Mouse (Mus musculus) 3134 (cell line): Measurements from ENCODE around the gene Dcaf8.

ENCODE experiments used
- DNase-seq: peaks from one replicate; pipeline ENCODE4 v3.0.0-alpha.2; 2011; ENCODE audit warnings: low spot score; ENCODE audit not compliant: insufficient read length; ENCODE audit errors: extremely low read depth

Dcaf8 gene

DNA sequence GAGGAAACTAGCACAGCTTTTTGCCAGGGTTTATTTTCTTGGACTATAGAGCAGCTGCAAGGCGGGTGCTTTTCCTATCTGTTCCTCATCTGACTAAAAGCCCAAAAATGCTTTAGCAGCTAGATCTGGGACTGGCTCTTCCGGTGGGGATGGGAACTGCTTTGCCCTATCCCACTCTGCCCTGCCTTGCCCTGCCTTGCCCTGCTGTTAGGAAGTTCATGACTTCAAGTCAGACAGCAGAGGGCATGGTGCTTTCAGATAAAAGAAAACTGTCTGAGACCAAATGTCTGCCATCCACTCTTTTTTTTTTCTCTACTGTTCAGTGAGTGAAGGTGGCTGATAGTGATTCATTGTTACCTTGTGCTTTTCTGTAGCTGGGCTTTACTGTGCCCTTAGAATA, 43.7 kb downstream of the Dcaf8 start:
- no peak for DNase-seq

DNA sequence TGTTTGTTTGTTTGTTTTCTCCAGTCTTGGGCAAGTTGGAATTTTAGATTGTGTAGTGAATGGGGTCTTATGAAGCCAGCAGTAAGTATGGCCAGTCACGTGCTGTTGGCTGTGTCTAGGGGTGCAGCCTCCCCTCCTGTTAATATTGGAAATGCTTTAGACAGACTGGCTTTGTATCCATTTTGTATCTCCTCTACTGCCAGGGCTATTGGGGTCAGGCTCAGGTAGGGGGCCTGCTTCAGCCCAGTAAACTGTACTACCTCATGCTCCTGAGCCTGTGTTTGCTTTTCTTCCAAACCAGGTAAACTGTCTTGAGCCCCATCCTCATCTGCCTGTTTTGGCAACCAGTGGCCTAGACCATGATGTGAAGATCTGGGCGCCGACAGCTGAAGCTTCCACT, 44.3 kb downstream of the Dcaf8 start:
- no peak for DNase-seq

DNA sequence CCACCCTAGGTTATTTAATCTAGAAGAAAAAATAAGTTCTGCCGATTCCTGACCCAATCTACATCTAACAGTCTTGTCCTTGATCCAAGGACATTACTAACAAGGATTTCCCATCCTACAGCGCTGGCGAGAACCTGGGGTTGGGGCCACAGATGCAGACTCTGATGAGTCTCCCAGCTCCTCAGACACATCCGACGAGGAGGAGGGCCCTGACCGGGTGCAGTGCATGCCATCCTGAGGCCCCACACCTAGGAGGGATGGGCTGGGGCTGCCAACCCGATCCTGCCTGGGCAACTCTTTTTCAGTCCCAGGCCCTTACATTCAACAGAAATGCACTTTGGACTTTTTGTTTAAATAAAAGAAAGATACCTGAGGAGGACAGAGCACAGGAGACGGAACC, 46.6 kb downstream of the Dcaf8 start:
- DNase-seq = no peak

DNA sequence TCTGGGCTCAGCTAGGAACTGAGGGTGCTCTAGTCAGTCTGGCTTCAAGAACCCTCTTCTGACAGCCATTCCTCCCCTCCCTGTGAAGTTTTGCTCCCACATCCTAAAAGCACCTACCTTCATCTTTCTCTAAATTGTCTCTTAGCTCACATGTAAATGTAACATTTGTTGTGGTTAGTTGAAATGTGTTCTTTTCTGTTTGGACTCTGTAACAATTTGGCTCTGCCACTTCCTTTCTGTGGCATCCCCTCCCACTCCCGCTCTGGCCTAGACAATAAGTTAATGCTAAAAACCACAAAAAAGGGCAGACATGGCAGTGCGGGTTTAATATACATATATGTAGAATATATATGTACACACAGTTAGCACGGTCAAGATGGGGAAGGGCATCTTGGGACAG, 49.3 kb downstream of the Dcaf8 start:
- no peak for DNase-seq

DNA sequence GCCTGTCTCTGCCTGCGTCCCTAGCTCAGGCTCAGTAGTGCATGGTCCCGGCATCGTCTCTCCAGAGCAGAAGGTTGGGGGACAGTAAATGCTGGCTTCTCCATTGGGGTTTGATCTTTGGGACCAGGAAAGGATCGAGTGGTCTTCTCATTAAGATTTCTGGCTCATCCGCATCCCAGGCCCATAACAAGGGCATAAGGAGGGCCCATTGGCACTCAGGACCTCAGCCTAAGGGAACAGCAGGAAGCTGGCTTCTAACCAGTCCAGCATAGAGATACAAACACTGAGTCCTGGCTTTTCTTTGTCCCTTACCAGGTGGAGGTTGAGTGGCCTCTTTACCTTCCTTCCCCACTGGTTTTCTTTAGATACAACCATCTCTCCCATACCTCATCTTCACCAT, 50.0 kb downstream of the Dcaf8 start:
- no peak for DNase-seq

DNA sequence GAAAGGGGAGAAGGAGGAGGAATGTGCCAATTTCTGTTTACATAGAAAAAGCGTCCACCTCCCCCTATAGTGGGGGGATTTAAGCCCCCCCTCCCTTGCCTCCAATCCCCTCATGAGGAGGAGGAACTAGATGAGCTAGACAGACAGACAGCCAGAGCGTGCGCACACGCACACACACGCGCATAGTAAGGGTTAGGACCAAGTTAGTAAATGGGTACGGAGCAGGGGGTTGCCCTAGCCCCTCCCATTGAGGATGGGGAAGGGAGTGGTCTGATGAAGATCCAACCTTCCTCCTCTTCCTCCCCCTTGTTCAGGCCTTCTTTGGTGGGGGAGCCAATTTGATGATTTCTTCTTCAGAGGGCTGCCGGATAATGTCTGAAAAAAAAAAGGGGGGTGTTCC, 50.4 kb downstream of the Dcaf8 start:
- no peak for DNase-seq

DNA sequence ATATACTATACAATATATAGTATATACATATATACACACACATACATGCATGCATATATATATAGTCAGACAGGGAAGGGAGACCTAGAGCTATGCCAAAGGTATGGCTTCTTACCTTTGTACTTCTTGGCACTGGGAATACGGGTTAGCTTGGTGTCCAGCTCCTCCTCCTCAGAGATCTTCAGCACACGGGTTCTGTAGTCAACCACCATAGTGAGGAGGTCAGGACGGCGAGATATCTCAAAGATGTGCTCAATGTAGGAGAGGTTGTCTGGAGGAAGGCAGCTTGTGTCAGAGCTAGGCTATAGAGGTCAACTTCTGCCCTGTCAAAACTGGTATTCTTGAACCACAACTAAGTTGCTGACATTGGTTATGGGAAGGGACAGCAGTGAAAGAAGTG, 51.1 kb downstream of the Dcaf8 start:
- no peak for DNase-seq

DNA sequence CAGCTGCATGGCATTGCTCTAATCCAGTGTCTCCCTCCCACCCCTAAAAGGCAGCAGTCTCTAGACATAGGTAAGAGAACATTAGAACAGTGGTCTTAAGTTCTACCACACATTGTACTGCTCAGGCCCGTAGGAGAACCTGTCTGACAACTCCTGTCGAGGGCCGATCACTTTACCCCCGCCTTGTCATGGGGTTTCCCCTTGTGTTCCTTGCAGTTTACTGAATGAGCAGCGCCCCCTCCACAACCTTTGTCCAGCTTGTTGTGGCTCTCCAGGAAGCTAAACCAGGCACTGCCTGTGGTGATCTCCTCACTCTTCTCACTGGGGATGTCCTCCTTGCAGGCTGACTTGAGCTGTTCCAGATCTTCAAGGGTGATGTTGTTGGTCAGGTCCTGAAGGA, 52.3 kb downstream of the Dcaf8 start:
- DNase-seq = no peak

DNA sequence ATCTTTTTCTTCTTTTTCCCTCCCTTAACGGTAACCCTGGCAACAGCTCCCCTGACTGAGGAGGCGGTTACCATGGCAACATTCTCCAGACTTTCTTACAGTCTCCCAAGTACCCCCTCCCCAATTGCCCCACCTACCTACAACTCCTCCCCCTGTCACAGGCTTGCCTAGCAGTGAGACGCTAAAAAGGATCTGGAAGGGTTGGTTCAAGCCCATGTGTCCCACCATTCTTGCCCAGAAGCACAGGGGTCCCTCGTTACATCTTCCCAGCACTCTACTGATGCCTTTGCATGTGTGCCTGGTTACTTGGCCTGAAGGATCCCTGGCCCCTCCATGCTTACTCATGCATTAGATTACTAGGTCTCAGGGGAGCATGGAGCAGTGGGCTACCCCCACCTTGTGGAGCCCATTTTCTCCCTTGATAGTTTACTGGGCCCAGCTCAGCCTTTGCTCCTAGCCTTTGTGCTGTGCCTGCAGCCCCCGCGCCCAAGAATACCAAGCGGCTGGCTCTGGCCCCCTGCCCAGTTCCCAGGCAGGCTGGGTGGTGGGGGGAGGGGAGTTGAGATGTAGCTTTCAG, 53.1 kb downstream of the Dcaf8 start:
- no peak for DNase-seq

DNA sequence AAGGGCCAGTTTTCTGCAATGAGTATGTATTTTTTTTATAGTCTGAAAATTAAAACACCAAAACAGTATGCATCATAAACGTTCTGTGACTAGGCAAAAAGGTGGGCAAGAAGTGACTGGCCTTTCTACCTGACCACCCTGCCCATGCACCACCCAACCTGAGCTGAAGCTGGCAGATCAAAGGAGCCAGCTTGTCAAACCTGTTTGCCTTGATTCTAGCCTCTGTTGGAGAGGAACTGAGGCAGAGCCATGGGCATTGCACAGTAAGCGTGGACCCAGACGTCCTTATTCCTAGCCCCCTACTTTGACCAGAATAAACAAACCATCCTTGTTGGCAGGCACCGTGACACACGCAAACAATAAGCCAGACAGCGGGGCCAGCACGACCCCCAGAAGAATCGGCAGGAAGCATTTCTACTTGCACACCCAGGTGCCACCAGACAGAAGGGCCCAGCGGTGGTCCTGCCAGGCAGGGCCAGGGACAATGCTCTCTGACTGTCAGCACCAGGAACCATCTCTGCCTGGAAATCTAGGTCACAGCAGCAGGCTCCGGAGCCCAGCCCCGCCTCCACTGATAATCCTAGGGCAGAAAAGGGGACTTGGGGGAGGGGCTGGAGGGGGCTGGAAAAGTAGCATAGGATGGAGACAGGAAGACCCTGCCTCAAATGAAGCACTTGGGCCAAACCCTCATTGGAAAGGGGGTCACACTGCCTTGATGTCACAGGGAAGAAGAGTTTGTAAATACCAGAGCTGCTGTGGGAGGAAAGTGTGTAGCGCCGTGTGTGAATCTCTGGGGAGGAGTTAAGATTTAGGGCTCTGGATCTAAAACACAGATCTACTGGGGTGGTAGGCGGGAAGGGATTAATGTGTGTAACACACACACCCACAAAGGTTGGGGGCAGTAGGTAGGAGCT, 54.3 kb downstream of the Dcaf8 start:
- no peak for DNase-seq

DNA sequence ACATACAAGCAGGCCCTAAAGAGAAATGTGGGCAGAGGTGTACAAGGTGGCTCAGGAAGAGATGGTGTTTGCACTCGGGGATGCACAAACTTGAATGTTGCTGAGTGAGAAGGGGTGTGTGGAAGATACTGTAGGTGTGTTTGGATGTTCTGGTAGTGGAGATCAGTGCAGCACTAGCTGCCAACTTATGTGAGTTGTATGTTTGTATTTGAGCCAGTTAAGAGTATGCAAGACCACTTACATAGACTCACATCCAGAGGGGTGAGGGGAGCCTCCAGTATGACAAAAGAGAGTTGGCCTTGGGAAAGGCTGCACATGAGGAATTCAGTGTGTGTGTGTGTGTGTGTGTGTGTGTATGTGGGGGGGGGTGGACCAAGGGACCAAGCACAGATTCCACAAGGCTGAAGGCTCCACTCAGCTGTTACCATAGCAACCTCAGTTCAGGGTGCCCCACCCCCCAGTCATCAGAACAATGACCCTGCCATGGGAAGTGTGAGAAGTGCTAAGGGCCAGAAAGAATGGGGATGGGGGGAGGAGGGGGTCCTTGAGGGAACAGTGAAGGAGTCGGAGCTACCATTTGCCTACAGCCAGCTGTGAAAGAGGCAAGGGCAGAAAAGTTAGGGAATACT, 55.1 kb downstream of the Dcaf8 start:
- no peak for DNase-seq

DNA sequence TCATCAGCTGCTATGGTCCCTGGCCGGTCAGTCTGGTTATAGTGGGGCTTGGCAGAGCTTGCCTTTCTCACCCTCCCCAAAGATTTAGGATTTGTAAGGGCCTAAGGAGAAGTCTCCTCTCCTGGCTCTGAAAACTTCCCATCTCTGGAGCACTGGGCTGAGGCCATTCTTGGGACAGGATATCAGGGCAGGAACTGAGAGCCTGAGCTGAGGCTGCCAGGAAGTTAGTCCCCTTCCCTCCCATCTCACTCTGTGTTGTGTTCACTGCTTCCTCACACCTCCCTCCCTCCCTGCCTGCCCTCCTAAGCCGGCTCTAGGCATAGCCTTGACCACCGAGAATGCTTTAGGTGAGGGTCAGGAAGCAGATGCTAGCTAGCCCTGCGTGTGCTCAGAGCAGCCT, 55.7 kb downstream of the Dcaf8 start:
- no peak for DNase-seq

DNA sequence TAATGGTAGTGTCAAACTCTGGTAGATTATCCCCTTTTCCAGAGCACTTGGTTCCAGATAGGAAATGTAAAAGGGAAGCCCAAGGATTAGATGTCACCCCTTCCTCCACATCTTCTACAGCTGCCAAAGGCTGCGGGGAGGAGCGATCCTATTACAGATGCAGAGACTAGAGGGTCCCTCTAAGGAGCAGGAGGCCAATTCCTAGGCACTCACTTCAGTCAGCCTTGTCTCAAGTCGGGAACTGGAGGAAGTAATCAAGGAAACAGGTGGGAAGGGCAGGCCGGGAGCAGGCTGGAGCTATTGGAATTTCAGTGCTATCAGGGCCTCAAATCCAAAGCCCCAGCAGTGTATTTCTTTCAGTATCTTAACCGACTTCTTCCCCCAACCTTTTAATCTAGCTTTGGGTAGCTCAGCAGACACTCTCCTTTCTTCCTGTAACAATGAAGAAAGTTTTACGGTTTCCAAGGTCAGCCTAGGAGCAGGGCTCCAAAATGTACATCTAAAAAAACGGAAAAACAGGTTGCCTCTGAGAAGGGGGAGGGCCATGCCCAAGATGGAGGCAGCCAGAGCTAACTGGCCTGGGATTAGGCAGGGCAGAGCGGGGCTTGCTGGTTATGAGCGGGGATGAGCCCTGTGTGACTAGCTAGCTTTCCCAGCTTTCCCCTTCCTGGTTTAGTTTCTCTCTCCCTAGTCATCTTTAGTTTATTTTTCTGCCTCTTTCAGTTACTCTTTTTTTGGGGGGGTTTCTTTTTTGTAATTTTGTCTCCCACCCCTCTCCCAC, 56.3 kb downstream of the Dcaf8 start:
- DNase-seq = no peak

DNA sequence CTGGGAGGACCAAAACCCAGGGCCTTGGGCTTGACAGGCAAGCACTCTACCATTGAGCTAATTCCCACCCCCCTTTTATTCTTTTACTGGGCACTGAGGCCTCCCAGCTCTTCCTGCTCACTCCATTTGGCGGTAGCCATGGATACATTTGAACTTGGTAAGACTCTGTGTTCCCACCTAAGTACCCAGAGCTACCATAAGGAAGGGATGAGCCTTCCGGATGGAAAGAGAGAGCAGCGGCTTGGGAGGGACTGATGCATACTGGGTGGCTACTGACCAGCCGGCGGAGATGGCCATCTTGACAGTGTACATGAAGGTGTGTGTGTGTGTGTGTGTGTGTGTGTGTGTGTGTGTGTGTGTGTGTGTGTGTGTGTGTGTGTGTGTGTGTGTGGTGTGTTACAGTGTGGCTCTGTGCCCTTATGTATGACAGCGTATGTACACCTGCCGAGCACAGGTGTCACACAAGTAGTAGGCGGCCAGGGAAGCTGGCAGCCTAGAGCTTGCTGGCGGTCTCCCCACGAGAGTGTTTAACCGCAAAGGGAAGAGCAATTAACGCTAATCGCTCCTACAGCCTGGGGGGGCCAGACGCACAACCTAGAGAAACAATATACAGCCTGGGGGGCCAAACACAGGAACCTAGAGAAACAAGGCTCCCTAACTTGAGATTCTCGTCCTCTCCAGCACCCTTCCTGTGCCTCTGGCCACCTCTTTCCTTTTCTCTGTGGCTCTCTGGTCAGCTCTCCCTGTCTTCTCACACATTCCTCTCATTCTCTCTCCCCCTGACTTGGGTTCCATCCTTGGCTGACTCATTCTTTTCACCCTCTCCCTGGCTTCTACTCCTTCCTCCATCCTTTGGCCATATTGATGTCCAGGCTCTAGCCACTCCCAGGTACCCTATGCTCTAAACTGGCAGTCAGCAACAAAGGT, 57.2 kb downstream of the Dcaf8 start:
- DNase-seq = peak; percentile 41

DNA sequence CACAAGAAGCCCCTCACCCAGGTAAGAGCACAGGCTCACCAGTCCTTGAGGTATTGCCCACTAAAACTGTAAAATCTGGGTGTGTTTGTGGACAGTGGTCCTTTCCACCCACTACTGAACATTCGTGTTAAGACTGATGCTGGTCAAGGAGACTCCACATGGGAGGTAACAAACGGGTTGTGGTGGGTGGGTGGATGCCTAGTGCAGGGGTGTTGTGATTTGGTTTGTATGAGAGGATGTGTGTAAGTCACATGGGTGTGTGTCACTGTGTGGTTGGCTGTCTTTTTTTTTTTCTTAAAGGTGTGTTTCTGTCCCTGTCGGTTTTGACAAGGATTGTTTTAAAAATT, 57.8 kb downstream of the Dcaf8 start:
- DNase-seq = no peak

DNA sequence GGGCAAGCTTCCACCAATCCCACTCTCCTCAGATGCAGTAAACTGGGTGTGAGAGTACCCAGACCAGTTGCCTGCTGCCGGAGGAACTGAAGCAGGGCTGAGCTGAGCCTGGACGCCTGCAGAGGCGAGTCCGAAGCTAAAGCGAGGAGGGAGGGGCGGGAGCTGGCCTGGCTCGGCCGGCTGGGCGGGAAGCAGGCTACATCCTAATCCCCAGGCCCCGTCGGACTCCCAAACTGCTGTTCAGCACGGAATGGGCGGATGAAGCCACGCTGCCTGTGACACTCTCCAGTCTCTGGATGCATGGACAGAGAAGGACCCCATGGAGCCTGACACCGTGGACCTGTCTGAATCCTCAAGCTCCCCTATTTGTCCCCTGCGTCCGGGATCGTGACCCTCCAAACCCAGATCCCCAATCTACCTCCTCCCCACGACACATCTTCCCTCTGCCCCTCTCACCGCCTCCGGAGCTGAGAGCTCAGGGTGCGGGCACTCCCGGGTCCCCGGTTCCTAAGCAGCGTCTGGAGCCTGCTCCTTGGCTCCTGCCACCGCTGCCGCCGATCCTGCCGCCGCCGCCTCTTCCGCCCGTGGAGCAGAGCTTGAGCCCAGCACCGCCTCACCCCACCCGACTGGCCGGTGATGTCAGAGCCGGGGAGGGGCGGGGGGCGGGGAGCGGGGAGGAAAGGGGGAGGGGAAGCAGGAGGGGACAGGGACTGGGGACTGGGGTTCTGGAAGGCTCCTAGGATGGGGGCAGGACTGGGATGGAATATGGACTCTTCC, 58.4 kb downstream of the Dcaf8 start, which contains the start of gene Pea15a:
Pea15a (minus strand) TSS at position 664 of the 777 bp plus-strand sequence.
- peak; percentile 83 for DNase-seq

DNA sequence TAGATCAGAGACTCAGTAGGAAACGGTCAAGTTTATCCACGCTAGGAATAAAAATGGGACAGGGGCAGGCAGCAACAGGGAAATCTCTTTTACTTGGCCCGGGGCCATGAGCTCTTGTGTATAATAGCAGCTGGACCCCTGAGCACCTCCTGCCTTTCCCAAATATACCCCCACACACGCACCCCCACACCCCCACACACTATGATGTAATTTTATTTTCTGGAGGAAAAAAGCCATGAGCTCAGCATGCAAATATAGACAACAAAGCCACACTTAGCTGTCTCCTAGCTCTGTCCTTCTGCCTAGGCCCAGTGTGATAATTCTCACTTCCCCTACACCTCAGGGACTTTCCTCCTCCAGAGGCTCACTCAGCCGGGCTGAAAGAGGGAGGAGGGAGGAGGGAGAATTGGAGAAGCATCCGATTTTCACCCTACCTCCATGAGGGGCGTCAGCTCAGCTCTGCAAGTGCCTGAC, 59.3 kb downstream of the Dcaf8 start:
- no peak for DNase-seq

DNA sequence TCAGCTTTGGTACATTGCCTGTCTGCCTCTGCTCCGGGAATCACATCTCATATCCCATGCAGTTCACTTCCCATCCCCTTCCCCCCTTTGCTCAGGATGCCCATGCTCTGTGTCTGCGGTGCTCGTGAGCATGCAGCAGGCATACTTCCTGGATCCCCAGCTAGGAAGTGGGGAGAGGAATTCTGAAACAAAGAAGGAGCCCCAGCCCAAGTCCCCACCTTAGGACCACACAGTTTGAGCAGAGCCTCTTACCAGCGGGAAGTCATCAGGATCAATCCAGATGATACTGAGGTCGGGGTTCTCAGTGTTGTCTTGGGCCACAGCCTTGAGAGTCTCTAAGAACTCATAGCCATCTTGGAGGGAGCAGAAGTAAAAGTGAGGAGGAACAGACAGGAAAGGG, 64.9 kb downstream of the Dcaf8 start:
- no peak for DNase-seq

DNA sequence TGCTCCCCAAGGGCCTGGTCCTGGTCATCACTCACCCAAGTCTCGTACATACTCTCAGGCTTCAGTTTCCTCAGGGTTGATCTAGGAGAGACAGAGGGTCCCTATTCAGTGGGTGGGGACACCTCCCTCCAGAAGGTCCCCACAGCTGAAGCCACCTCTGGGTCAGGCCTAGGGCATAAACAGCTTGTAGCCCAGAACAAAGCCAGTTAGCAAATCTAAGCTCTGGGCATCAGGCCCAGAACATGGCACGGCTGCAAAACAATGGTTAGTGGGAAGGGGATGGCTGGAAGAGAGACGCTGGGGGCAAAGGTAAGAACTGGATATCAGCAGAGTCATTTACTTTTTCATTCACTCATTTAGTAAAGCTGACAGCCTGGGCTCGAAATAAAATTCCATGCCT, 65.9 kb downstream of the Dcaf8 start:
- no peak for DNase-seq
